Mouse (Mus musculus): ENCODE measurements around the gene Kif19a.

The Kif19a gene

GRCm38 (mm10) chr11:114785892-114786291 is 20.7 kb downstream of the Kif19a start:
- no peak for DNase-seq

- DNase-seq: no peak
Measured at GRCm38 (mm10) chr11:114786326-114786725, 21.1 kb downstream of the Kif19a start.

GRCm38 (mm10) chr11:114787611-114788010 is 22.4 kb downstream of the Kif19a start:
- no peak for DNase-seq

- DNase-seq: peak; percentile 77
Measured at GRCm38 (mm10) chr11:114789061-114789714, 24.0 kb downstream of the Kif19a start.

- no peak for DNase-seq
Measured at GRCm38 (mm10) chr11:114789716-114790115, 24.5 kb downstream of the Kif19a start.

- no peak for DNase-seq
Measured at GRCm38 (mm10) chr11:114790171-114790570, 25.0 kb downstream of the Kif19a start.

GRCm38 (mm10) chr11:114790841-114791240 is 25.7 kb downstream of the Kif19a start:
- DNase-seq: no peak

- DNase-seq: no peak
Measured at GRCm38 (mm10) chr11:114791351-114791889, 26.2 kb downstream of the Kif19a start.

GRCm38 (mm10) chr11:114791891-114792411 is 26.8 kb downstream of the Kif19a start:
- DNase-seq: no peak

- DNase-seq: no peak
Measured at GRCm38 (mm10) chr11:114792931-114793494, 27.8 kb downstream of the Kif19a start.

GRCm38 (mm10) chr11:114793868-114794545 is 28.8 kb downstream of the Kif19a start:
- DNase-seq: no peak

- no peak for DNase-seq
Measured at GRCm38 (mm10) chr11:114794691-114795090, 29.5 kb downstream of the Kif19a start.

- peak; percentile 53 for DNase-seq
Measured at GRCm38 (mm10) chr11:114795231-114795746, 30.1 kb downstream of the Kif19a start.

GRCm38 (mm10) chr11:114795848-114796322 is 30.7 kb downstream of the Kif19a start, which contains the start of gene Btbd17:
Btbd17 (minus strand) TSS chr11:114795945.
- no peak for DNase-seq

- no peak for DNase-seq
Measured at GRCm38 (mm10) chr11:114797176-114797575, 32.0 kb downstream of the Kif19a start.

GRCm38 (mm10) chr11:114797981-114798380 is 32.8 kb downstream of the Kif19a start:
- DNase-seq: no peak

- DNase-seq: no peak
Measured at GRCm38 (mm10) chr11:114798624-114799023, 33.4 kb downstream of the Kif19a start, which contains the start of gene Gpr142. Gpr142 (plus strand) TSS chr11:114798924.

- DNase-seq: no peak
Measured at GRCm38 (mm10) chr11:114801906-114802305, 36.7 kb downstream of the Kif19a start.

GRCm38 (mm10) chr11:114802540-114803267 is 37.5 kb downstream of the Kif19a start:
- no peak for DNase-seq

- no peak for DNase-seq
Measured at GRCm38 (mm10) chr11:114803990-114804389, 38.8 kb downstream of the Kif19a start.

- DNase-seq: no peak
Measured at GRCm38 (mm10) chr11:114807025-114807424, 41.8 kb downstream of the Kif19a start.

GRCm38 (mm10) chr11:114807686-114808427 is 42.7 kb downstream of the Kif19a start:
- DNase-seq: no peak
